Mouse (Mus musculus) kidney, postnatal 14 days (tissue): ENCODE measurements at regions not wholly inside any gene's neighbourhood (a gene's known extent, or its start where the extent isn't known, plus 50 kb on each side); places are given as distances from the start of the nearest gene placed in this dataset.
A peak's percentile ranks its signal among the peaks of the same experiment; 100 is the strongest.

Experiments used
- DNase-seq: peaks from one replicate; pipeline ENCODE4 v3.0.0; 2022; ENCODE audit warnings: mixed read lengths

DNA sequence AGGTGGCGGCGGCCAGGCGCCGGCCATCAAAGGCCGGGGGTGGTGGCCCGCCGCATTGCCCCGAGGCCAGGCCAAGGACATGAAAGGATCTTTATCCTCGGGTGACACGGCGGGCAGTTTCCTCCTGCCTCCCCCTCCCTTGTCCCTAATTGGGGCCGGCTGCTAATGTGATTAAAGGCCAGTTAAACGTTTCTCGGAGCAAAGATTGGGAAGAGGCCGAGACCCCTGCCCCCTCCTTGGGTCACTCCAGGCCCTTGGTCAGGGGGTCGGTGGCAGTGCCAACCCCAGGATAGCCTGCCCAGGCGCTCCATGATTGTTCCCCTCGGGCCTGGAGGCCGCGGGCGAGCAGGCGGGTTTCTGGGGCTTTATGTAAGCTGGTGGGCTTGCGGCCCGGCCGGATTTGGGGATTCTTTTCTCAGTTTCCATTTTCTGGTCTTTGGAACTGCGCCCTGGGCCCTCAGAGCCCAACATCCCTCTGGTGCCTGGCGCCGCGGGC lies 90.7 kb upstream of the Dio3 start:
- DNase-seq = no peak

DNA sequence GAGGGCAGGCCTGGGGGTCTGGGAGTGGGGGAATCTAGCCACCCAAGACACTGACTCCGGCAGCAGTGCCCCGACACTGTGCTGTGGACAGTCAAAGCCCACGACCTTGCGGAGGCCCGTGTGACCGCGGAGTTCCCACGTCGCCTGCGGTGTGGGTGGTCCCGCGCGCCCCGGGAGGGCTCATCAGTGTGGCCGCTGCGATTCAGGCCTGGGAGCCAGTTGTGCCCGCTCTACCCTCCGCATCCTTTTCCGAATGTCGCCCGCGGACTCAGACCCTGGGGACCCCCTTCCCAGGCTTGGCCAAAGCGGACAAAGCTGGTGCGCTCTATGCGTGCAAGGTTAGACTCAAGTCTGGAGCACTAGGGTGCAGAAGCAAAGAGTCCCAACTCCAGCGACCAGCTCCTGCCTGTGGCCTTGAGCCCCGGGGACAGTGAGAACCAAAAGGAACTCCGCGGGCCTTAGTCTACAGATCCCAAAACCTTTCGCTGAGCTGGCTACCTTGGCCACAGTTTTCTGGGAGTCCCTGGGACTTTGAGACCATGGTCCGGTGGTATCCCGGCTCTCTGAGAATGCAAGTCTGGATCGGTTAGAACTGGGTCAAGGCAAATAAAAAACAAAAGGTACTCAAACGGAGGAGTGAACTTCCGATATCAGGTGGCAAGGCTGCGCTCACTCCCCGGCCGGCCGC lies 90.1 kb upstream of the Dio3 start:
- DNase-seq = no peak

DNA sequence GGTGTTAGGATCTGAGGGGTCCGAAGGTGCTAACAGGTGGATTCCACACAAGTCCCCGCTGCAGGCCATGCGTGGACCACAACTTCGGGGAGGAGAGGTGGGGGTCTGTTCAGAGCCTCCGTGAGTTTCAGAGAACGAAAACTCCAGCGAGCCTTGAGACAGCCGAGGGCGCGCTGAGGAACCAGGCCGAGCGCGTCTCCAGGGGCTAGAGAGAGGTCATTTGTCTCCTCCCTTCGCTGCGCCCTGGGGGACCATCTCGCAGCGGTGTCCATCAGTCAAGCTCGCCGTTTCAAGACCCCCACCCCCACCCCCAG lies 89.6 kb upstream of the Dio3 start:
- DNase-seq = no peak

DNA sequence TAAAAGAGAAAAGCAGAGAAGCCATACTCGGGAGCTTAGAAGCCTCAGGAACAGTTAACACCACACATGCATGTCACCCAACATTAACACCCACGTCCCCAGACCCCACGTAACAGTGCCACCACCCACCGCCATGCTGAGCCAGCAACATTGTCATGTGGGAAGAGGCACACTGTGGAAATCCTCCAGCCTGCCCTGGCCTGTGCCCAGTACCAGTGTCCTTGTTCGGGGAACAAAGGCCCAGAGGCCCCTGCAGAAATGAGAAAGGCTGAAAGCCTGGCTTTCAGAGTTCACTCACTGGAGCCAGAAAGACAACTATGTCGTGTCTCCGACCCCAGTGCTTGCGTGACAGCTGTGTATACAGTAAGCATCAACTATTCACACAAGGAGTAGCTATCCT lies 86.7 kb upstream of the Dio3 start:
- no peak for DNase-seq

DNA sequence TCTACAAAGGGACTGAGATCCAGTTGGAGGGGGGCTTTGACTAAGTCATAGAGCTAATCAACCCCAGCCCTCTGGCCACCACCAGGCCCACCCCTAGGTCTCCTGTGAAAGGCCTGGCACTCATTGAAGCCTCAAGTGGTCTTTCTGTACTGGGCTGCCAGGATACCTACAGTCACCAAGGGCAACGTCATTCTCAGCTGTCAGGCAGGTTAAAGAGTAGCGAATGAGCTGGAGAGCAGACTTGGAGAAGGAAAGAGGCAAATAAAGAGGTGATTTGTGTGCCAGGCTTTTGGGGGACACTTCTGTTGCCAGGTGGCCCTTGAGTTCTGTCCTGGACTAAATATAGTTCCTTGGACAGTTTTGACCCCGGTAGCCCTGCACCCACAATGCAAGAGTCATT lies 81.5 kb upstream of the Dio3 start:
- DNase-seq = no peak

DNA sequence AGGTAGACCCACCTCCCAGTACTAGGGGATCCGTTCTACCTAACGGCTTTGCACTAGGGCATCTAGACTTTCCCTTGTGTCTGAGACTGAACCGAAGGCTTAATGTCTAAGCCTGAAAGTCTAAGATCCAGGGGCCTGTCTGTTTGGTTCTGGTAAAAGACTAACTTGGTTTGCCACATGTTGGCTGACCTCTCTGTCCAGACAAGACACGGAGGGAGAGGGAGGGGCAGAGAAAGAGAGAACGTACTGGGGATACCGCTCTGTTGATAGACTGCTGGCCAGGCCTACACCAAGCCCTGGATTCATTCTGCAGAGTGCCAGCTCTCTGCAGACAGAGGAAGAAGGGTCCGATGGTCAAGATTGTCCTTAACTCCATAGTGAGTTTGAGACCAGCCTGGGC lies 78.4 kb upstream of the Dio3 start:
- DNase-seq = peak; percentile 68

DNA sequence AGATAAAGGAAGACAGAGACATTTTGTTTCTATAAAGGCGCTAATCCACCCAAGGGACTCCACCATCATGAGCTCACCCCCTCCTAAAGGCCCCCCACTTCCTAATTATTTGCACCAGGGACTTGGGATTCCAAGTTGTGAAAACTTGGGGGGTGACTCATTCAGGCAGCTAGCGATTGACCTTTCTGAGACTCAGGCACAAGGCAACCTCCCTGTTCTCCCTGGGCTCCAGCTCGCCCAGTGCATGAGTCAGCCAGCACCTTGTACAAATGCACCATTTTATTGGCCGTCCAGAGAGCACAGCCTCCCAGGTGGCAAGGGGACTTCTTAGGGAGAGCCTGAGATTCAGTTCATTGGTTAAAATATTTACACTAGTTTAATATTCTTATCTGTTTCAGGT lies 78.0 kb upstream of the Dio3 start:
- no peak for DNase-seq

DNA sequence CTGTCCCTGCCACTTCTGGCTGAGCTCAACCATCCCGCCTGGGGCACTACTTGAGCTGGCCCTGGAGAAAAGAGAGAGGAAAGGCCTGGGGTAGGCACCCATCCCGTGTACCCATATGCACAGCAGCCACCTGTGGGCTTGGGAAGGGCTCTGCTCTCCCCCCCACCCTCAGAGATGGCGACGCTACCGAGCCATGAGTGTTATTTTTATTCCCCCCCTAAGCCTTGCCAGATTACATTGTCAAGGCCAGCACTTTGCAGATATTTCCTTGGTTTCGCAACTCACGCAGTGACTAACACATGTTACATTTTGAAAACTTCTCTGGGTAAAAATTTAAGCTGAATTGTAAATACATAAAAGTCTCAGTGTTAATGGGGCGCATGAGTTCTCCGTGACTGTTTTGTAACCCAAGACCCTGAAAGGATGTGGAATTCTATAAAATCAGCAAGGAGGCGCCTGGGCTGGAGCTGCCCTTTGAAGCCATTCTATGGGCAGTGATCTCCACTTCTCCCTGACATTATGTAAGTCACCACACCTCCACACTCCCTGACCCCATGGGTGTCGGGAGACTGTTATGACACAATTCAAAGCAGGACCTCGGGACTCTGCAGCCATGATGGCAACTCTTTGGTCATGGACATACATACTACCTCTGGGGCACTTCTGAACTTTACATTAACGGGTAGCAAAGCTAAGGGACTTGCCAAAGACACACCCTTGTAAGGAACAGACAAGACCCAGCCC lies 75.4 kb upstream of the Dio3 start:
- DNase-seq = no peak

DNA sequence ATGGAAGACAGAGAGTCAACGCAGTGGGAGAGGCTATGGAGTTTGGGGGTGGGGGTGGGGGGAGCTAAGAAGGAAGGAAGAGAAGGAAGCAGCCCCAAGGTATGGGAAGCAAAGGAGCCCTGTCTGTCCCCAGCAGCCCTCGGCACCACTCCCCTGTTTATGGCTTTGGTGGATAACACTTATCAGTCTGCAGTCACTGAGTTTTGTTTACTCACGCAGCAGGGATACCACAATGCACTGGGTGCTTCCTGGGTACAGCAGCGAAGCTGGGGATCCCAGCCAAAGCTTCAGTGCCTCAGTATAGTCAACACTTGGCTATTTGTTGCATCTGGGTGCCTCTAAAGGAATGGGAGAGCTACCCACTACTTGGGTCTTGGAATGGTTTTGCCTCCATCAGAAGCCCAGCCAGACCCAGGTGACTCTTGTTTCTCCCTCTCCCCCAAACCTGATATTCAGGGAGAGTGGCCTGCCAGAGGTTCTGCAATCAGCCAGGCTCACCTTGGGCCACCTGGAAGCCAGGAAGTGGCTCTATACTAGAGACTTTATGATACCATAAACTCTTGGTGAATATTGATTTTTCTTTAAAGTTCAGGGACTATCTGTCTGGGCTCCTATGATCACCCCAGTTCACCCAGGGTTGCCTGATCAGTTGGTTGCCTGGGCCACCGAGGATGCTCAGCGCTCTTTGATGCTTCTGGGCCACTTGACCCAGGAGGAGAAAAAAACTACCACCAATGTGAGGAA lies 74.5 kb upstream of the Dio3 start:
- no peak for DNase-seq

DNA sequence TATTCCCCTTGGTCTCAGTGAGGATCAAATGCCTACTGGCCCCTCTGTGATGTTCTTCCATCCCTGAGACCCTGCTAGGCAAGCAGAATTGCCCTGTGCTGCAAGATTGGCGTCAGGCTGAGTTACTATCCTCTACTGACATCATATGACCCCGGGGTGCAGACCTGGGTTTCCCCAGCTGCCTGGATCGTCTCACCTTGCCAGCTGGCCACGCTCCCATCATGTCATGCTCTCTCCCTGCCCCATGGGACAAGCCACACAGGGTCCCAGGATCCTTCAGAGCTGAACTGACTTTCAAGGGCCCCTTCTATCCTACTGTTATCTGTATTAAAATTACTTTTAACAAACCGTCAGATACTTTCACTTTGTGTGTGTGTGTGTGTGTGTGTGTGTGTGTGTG lies 72.6 kb upstream of the Dio3 start:
- DNase-seq = peak; percentile 27

DNA sequence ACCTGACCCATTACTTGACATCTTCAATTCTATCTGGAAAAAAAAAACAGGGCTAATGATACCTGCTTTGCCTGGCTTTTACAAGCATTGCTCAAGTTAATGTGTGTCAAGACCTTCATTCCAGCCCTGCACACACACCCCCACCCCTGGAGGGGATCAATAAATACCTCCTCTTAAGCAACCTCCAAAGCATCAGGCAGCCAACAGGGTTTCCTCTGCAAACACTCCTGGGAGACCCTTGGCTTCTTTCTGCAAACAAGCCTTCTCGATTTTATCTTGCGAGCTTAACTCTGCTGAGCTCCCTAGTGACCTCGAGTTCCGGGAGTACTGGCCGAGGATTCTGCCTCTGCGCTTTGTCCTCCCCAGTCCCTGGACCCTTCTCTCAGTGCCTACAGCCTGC lies 72.1 kb upstream of the Dio3 start:
- no peak for DNase-seq

DNA sequence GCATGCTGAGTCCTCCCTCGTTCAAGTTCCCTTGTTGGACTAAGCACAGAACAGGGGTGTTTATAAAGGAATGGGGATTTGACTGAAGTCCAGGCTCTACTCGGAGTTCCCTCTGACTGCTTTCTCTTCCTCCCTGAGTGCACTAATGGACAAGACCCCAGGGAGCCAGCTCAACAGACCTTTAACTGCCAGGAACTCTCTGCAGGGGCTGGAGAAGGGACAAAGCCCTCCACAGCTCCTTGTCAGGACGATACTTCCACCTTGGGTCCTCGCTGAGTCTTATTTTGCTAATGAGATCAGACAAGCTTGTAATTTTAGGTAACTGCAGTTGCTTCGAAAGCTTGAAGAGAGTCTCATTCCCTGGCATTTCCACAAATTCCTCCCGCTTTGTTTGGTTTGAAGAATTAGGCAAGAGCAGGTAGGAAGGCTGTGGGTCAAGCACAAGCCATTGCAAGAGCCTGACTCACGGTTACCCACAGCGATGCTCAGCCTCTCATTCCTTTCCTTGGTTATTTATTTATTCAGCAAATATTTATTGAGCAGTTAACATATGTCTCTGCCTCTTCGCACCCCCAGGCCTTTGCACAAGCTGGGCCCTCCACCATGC lies 71.5 kb upstream of the Dio3 start:
- DNase-seq = no peak

DNA sequence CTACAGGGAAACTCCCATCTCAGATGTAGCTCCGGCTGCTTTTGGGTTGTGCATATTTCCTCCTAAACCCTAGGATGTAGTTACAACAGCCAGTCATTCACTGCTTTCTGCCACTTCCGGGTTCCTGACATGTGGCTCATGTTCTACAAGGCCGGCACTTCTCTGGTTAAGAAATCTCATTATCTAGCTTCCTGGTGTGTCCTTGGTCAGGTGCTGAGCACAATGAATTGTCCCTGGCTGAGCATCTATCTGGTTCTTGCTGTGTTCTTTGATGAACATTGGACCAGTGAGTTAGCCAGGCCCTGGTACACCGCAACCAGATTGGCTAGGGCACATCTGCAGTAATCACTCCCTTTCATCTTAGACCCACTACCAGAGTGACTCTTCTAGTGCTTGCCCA lies 66.2 kb upstream of the Dio3 start:
- DNase-seq = no peak

DNA sequence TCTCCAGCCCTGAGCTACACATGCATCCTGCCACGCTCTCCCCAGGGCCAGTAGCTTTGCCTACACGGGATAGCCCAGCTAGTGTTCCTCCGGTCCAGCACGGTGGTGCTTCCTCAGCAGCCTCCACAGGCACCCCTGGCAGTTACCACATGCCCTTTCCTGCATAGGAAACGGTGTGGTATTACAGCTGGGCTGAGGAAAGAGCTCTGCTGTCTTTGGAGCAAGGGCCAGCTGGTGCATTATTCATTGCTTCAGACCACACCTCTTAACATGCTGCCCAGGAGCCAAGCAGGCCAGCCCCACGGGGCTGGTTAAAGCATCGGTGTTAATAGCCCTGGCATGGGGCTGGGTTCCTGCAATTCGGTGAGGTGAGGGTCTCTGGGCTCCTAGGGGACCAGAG lies 64.0 kb upstream of the Dio3 start:
- peak; percentile 37 for DNase-seq

DNA sequence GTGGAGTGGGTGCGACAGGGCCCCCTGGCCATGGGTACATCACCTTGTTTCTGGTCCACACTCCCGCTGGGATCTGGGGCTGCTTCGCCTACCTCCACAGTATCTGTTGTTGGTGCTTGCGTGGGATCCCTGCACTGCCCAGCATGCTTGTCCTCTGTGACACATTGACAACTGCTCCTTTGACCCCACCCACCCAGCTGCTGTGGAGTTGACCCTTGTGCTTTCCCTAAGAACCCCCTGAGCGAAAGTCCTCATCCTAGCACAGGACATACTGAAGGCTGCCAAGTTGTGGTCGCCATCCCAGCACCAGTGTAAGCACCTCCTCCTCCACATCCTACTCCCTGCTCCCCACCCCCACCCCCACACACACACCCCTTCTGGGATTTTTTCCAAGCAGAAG lies 63.6 kb upstream of the Dio3 start:
- peak; percentile 73 for DNase-seq

DNA sequence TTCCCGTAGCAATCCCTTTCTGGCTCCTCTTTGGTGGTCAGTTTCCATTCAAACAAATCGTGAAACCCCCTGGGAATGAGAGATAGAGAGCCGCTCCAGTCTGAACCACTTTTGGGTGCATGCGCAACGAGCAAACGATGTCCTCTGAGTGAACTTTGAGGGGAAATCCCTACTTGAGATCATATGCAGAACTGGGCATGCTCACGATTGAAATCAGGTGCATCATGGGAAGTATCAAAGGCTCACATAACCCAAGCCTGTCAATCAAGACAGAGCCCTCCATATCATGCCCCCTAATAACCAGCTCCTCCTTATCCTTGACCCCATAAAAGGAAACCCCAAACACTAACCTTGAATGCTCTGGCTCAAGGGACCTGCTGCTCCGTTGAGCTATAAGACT lies 59.1 kb upstream of the Dio3 start:
- DNase-seq = no peak

DNA sequence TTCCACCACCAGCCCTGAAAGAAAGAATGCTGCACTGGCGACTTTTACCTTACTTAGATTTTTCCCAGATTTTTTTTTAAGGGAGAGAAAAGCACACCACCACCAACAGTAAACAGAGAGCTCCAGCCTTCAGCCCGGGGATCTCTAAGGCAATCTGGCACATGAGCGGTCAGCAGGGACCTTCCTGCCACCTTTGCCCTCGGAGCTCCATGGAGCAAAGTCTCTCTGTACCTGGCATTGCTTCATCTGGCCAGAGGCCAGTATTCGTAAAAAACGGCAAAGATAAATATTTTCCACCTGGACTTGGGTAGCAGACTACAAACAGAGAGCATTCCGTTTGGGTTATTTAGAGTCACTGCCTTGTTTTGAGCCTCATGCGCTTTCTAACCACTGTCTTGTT lies 58.4 kb upstream of the Dio3 start:
- DNase-seq = peak; percentile 88

DNA sequence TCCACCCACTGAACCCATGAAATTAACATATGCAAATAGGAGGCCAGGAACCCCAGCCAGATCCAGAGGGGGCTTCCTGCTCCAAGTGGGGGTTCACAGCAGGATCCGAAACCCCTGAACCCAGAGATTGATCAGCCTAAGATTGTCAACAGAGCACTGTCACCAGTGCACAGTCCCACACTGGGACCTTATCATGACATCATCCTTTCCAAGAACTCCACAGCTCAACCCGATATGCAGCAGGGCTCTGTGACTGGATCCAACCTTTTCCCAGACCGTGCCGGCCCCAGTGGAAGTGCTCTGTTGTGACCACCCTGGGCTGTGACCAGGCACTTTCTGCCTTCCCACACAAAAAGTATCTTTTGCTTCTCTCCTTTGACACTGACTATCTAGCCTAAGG lies 57.7 kb upstream of the Dio3 start:
- DNase-seq = no peak

DNA sequence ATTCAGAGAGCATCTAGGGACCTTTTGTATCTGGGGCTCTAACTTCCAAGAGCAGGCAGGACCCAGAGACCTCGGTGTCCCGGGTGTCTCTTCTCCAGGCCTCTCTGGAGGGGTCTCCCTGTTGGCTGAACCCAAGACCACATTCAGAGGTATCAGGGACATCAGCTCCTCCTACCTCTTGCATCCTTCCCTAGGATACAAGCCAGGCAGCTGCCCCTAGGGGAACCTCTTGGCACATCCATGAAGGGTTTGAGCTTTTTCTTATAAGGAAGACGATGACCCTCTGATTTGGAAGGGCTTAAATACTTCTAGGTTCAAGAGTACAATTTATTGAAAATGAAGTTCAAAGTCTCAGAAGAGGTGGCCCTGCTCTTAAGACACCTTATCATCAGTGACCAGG lies 57.2 kb upstream of the Dio3 start:
- DNase-seq = no peak

DNA sequence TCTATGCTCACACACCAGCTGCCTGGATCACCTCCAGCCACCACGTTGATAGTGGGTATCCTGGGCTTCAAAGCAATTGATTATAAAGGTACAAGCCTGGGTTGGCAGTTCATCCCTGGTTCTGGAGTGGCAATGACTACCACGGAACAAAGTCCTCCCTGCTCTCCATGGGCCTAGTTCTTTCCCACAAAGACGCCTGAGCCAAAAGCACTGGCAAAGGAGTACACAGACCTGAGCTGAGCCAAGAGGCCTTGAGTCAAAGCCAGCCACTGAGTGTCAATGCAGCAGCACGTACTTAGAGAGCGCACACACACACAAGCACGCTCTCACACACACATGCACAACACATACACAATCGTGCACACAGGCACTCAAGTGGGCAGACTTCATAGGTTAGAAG lies 54.6 kb upstream of the Dio3 start:
- no peak for DNase-seq

DNA sequence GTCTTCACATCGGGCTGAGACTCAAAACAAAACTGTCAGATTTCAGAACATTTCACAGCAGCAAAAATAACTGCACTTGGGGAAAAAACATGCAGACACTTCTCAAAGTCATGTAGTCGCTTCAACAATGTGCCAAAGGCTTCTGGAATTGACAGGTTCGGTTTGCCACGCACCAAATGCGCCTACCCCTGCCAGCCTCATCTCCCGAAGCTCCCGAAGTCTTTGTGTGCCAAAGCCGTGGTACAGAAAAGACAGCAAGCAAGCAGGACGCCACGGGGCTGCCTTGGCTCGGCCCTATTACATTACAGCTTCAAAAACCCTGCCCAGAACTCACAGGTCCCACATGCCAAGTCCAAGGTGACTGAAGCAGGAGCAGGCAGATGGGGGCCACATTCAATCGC lies 50.9 kb upstream of the Dio3 start:
- DNase-seq = no peak
